Mouse (Mus musculus): ENCODE results near the gene Map3k14. TPM values are rescaled to one million over a fixed set of nuclear protein-coding genes. Genes with fewer than 3 reads are reported as not detected.
A peak's percentile ranks its signal among the peaks of the same experiment; 100 is the strongest.

The Map3k14 gene
- total RNA-seq, 2 experiments from 2014 or later, result 2.9 to 3.5 TPM

GRCm38 (mm10) chr11:103253605-103254004 is 13.7 kb downstream of the Map3k14 start:
- no peak for DNase-seq (ENCODE audit: extremely low spot score in 1 of 2, low spot score in 2 of 2)
- intact Hi-C loops (cut with DNase I), result no loop called here

GRCm38 (mm10) chr11:103252380-103252779 is 14.9 kb downstream of the Map3k14 start:
- intact Hi-C loops (cut with DNase I), result no loop called here
- no peak for DNase-seq (ENCODE audit: extremely low spot score in 1 of 2, low spot score in 2 of 2)

GRCm38 (mm10) chr11:103250324-103250723 is 16.9 kb downstream of the Map3k14 start:
- intact Hi-C loops (cut with DNase I), result no loop called here
- no peak for DNase-seq (ENCODE audit: extremely low spot score in 1 of 2, low spot score in 2 of 2)

- DNase-seq (ENCODE audit: extremely low spot score in 1 of 2, low spot score in 2 of 2), result no peak
- intact Hi-C loops (cut with DNase I), result no loop called here
Measured at GRCm38 (mm10) chr11:103249509-103249908, 17.8 kb downstream of the Map3k14 start.

GRCm38 (mm10) chr11:103248837-103249236 is 18.4 kb downstream of the Map3k14 start:
- DNase-seq (ENCODE audit: extremely low spot score in 1 of 2, low spot score in 2 of 2), result no peak
- intact Hi-C loops (cut with DNase I), result no loop called here

GRCm38 (mm10) chr11:103247504-103248177 is 19.6 kb downstream of the Map3k14 start:
- DNase-seq (ENCODE audit: extremely low spot score in 1 of 2, low spot score in 2 of 2), result peak; percentile 83 to 91
- intact Hi-C loops (cut with DNase I), result no loop called here

GRCm38 (mm10) chr11:103246731-103247290 is 20.5 kb downstream of the Map3k14 start:
- DNase-seq (ENCODE audit: extremely low spot score in 1 of 2, low spot score in 2 of 2), result no peak
- intact Hi-C loops (cut with DNase I), result no loop called here

- intact Hi-C loops (cut with DNase I), result no loop called here
- DNase-seq (ENCODE audit: extremely low spot score in 1 of 2, low spot score in 2 of 2), result peak; percentile 37 to 63
Measured at GRCm38 (mm10) chr11:103246081-103246730, 21.1 kb downstream of the Map3k14 start.

GRCm38 (mm10) chr11:103244856-103245255 is 22.4 kb downstream of the Map3k14 start:
- intact Hi-C loops (cut with DNase I), result no loop called here
- no peak for DNase-seq (ENCODE audit: extremely low spot score in 1 of 2, low spot score in 2 of 2)

GRCm38 (mm10) chr11:103240740-103241139 is 26.5 kb downstream of the Map3k14 start:
- intact Hi-C loops (cut with DNase I), result no loop called here

GRCm38 (mm10) chr11:103237757-103238156 is 29.5 kb downstream of the Map3k14 start:
- intact Hi-C loops (cut with DNase I), result no loop called here
- no peak for DNase-seq (ENCODE audit: extremely low spot score in 1 of 2, low spot score in 2 of 2)

More at GRCm38 (mm10) chr11:103240740-103241139, 26.5 kb downstream of the Map3k14 start:
- DNase-seq (ENCODE audit: extremely low spot score in 1 of 2, low spot score in 2 of 2), result no peak

GRCm38 (mm10) chr11:103236903-103237302 is 30.4 kb downstream of the Map3k14 start:
- intact Hi-C loops (cut with DNase I), result no loop called here
- DNase-seq (ENCODE audit: extremely low spot score in 1 of 2, low spot score in 2 of 2), result no peak

GRCm38 (mm10) chr11:103236431-103236830 is 30.8 kb downstream of the Map3k14 start:
- intact Hi-C loops (cut with DNase I), result no loop called here
- no peak for DNase-seq (ENCODE audit: extremely low spot score in 1 of 2, low spot score in 2 of 2)

- DNase-seq (ENCODE audit: extremely low spot score in 1 of 2, low spot score in 2 of 2), result peak in 1 of 2 experiments; percentile 66
- intact Hi-C loops (cut with DNase I), result no loop called here
Measured at GRCm38 (mm10) chr11:103235702-103236101, 31.6 kb downstream of the Map3k14 start.

- intact Hi-C loops (cut with DNase I), result loop anchor here (5.0 kb wide), 1 partner anchor 93 kb away; no protein-coding TSS in a partner anchor
- no peak for DNase-seq (ENCODE audit: extremely low spot score in 1 of 2, low spot score in 2 of 2)
Measured at GRCm38 (mm10) chr11:103234447-103234846, 32.8 kb downstream of the Map3k14 start.

- DNase-seq (ENCODE audit: extremely low spot score in 1 of 2, low spot score in 2 of 2), result peak; percentile 77 to 87
- intact Hi-C loops (cut with DNase I), result loop anchor here (5.0 kb wide), 1 partner anchor 94 kb away; no protein-coding TSS in a partner anchor
Measured at GRCm38 (mm10) chr11:103232966-103233365, 34.3 kb downstream of the Map3k14 start.

GRCm38 (mm10) chr11:103231367-103231766 is 35.9 kb downstream of the Map3k14 start:
- intact Hi-C loops (cut with DNase I), result loop anchor here (5.0 kb wide), 1 partner anchor 96 kb away; no protein-coding TSS in a partner anchor
- no peak for DNase-seq (ENCODE audit: extremely low spot score in 1 of 2, low spot score in 2 of 2)

GRCm38 (mm10) chr11:103230626-103231025 is 36.6 kb downstream of the Map3k14 start:
- intact Hi-C loops (cut with DNase I), result loop anchor here (5.0 kb wide), 1 partner anchor 97 kb away; no protein-coding TSS in a partner anchor
- DNase-seq (ENCODE audit: extremely low spot score in 1 of 2, low spot score in 2 of 2), result no peak

GRCm38 (mm10) chr11:103229608-103230007 is 37.7 kb downstream of the Map3k14 start:
- DNase-seq (ENCODE audit: extremely low spot score in 1 of 2, low spot score in 2 of 2), result no peak
- intact Hi-C loops (cut with DNase I), result loop anchor here (5.0 kb wide), 1 partner anchor 98 kb away; no protein-coding TSS in a partner anchor

All from left cerebral cortex, postnatal 10 days (tissue).